Mouse (Mus musculus) bone marrow, adult 2 months (tissue): ENCODE measurements at regions not wholly inside any gene's neighbourhood (a gene's known extent, or its start where the extent isn't known, plus 50 kb on each side); places are given as distances from the start of the nearest gene placed in this dataset.
"Not testable (repeated sequence)": the region's sequence is repeated elsewhere in the genome, so short reads cannot be mapped to it uniquely, and the experiment has no call there.

Source experiments
- H3K27ac ChIP-seq: fragments of 200-500 bp; 2 replicates; pipeline ENCODE4 v1.5.1; 2012; ENCODE audit warnings: low read depth, mild to moderate bottlenecking, control low read depth, inconsistent platforms, low read length; ENCODE audit not compliant: control insufficient read depth, poor library complexity, insufficient read depth
- H3K4me1 ChIP-seq: fragments of 200-500 bp; 2 replicates; pipeline ENCODE4 v1.6.1; 2011; ENCODE audit warnings: low read length; ENCODE audit not compliant: control insufficient read depth, insufficient read depth
- H3K4me3 ChIP-seq: fragments of 200-500 bp; replicated peaks from 2 replicates; pipeline ENCODE3; 2011; ENCODE audit warnings: mild to moderate bottlenecking, low read depth, low read length, control low read depth; ENCODE audit not compliant: control insufficient read depth
- CTCF ChIP-seq: fragments of 200-500 bp; IDR thresholded peaks from 2 replicates; pipeline ENCODE4 v1.5.1; 2011; ENCODE audit warnings: low read length, control low read depth; ENCODE audit not compliant: control insufficient read depth, insufficient read depth
- POLR2A ChIP-seq: fragments of 200-500 bp; IDR thresholded peaks from 2 replicates; pipeline ENCODE4 v1.6.1; 2011; ENCODE audit warnings: low read depth, mild to moderate bottlenecking, control low read depth, low read length, borderline replicate concordance; ENCODE audit not compliant: control insufficient read depth
- WGBS: fragments of 180-500 bp; shearing (Covaris S2); methylation state at CpG from one replicate; pipeline ENCODE4 v1.1.7; 2018; 5-methylcytosine and 5-hydroxymethylcytosine counted together

DNA sequence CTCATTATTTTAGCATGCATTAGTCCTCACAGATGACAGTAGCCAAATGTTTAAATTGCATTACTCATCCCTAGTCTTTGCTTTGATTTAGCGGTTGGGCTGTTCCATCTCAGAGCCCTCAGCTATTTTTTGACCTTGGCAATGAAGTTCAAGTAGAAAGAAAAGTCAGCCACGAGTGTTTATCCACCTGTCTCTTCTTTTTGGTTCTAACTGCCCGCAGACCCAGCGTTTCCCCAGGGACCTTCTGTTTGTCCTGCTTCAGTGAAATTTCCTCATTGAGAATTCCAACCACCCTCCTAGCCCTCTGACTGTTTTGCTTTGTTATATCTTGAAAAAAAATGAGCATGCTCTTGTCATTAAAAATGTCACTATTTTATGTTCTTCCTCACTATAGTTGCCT lies 403.5 kb downstream of the Arl4a start:
- H3K4me1 ChIP-seq: no peaks in the 10 kb centered on the region
- WGBS: 69% methylated on average over 4 of the region's 4 CpGs
- no peak for TF ChIP-seq POLR2A
- TF ChIP-seq CTCF: no peak

DNA sequence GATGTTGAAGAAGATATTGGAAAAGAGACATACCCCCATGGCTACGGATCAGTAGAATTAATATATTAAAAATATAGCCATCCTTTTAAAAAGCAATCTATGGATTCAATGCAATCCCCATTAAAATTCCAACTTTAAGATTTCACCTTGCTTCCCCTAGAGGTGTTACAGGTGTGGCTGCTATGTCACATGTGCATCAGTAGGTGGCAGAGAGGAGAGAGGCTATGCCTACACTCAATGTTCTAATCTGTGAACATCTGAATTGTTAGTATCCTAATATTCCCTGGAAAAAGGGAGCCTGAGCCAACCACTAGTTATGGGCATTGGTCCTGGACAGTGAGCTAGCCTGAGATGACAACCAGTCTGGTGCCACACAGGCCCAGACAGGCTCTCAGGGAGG lies 416.6 kb downstream of the Arl4a start:
- H3K27ac ChIP-seq: no peak overlapping the region
- no peaks in the 10 kb centered on the region for H3K4me1 ChIP-seq
- WGBS: 84% methylated on average over 1 of the region's 1 CpGs

More for the DNA sequence above, 403.5 kb downstream of the Arl4a start:
- no peak overlapping the region for H3K27ac ChIP-seq
- no peak overlapping the region for H3K4me3 ChIP-seq

DNA sequence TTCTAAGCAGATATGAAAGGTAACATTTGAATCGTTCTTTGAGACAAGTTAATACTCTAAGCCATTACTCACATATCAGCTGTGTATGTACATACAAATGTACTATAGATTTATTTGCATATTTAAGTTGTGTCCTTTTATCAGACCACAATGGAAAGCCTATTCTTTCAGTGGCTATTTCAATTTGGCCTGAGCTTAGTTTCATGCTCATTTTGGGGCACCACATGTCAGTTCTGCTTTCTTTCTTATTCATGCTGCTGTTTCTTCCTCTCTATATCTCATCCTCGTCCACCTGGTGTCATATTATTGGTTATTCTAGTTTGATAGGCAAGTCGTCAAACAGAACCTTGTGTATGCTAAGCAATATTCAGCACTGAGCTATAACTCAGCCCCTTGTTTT lies 432.5 kb downstream of the Arl4a start:
- WGBS: 42% methylated on average over 3 of the region's 3 CpGs
- TF ChIP-seq POLR2A (no peak), CTCF (no peak)
- Histone ChIP-seq H3K4me1 (no peaks in the 10 kb centered on the region), H3K4me3 (no peak overlapping the region), H3K27ac (no peak overlapping the region)

More for the DNA sequence above, 416.6 kb downstream of the Arl4a start:
- no peak overlapping the region for H3K4me3 ChIP-seq
- no peak for TF ChIP-seq POLR2A
- TF ChIP-seq CTCF: no peak

DNA sequence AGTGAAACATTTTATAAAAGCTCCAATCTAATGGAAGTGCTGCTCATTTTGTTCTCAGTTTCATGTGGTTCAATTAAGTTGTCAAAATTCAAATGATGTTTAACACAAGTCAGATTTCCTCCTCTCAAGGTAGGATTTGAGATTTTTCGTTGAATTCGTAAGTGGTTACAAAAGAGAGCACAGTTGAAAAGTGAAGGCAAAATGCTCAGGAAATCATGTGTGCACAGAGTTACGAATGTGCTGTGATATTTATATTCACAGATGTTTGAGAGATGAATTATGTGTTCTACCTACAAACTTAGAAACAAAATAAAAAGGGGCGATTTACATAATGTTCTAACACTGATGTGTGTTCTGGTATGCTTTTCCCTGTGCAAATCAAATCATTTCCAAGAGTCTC lies 433.1 kb downstream of the Arl4a start:
- H3K4me3 ChIP-seq: no peak overlapping the region
- 59% methylated on average over 4 of the region's 4 CpGs for WGBS
- TF ChIP-seq CTCF (no peak), POLR2A (no peak)

DNA sequence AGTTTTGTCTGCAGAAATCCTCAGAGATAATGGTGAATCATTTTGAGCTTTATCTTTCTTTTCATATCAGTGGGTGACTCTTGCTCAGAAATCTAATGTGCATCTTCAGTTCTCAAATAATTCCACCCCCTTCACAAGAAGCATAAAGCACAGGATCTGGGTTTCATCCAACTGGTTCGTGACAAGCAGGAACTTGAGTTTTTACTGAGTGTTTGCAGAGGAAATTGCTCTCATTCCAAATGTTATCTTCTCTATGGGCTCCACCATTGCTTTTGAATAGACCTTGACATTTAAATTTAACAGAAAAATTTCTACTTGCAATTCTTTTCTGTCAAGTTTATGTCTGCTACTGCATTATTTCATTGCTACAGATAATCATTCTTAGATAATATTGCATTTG lies 443.1 kb downstream of the Arl4a start:
- 21% methylated on average over 1 of the region's 1 CpGs for WGBS
- Histone ChIP-seq H3K27ac (no peak overlapping the region), H3K4me3 (no peak overlapping the region), H3K4me1 (no peaks in the 10 kb centered on the region)
- TF ChIP-seq POLR2A (no peak), CTCF (no peak)

More for the DNA sequence above, 433.1 kb downstream of the Arl4a start:
- Histone ChIP-seq H3K4me1 (no peaks in the 10 kb centered on the region), H3K27ac (no peak overlapping the region)

DNA sequence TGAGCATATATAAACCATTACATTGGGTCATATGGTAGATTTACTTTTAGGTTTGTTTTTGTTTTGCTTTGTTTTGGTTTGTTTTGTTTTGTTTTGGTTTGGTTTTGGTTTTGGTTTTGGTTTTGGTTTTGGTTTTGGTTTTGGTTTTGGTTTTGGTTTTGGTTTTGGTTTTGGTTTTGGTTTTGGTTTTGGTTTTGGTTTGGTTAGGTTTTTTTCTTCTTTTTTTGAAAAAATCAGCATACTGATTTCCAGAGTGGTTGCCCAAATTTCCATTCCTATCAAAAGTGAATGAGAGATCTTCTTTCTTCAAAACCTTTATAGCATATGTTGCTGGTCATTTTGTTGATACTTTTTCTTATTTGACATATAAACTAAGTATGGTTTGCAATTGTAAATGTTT lies 444.0 kb downstream of the Arl4a start:
- not testable (repeated sequence) for H3K27ac ChIP-seq, H3K4me1 ChIP-seq, H3K4me3 ChIP-seq

DNA sequence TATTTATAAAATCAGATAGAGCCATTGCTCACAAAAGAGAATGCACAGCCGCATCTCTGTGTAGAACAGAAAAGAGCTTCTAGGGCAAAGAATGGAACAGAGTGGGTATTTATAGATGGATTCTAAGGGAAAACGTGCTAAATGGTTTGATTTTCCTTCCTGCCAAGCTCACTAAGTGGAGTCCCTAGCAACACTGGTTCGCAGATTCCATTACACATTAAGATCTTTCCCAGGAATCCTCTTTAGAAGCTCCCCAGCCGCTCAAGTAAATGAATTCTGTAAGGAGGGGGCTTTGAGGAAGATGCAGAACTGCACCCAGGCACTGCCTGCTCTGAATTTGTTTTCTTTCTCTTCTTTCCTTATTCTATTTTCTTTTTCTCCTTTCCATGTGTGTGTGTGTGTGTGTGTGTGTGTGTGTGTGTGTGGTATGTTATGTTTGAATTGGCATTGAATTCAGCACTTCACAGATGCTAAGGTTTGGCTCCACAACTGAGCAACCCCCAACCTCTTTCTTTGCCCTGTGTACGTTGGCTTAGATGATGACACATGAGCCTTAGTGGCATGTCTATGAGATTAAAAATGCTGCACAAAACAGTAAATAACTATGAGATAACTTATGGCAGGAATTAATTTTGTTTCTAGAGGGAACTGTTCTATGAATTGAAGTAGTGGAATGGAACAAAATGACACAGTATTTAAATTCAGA lies 450.5 kb downstream of the Arl4a start:
- no peaks in the 10 kb centered on the region for H3K4me1 ChIP-seq
- 64% methylated on average over 5 of the region's 5 CpGs for whole genome bisulfite sequencing
- H3K27ac ChIP-seq: no peak overlapping the region
- no peak overlapping the region for H3K4me3 ChIP-seq
- TF ChIP-seq POLR2A (no peak), CTCF (no peak)

DNA sequence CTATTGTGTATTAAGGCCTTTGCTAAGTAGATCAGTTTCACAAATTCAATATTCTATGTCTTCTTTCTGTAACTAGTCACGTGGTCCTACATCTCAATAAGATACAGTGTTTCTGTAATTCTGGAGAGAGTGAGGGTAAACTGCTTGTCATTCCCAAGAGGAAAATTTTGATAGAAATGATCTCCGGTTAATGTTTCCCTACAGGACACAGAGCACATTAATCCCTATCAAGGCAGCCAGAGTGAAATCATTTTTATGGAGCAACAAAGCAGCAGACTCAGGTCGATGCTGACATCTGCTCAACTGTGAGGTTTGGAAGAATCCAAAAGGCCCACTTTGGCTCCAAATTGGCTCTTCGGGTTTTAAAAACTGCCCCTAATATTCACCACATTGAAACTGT lies 451.7 kb downstream of the Arl4a start:
- H3K4me3 ChIP-seq: no peak overlapping the region
- no peaks in the 10 kb centered on the region for H3K4me1 ChIP-seq
- H3K27ac ChIP-seq: no peak overlapping the region
- WGBS: 74% methylated on average over 4 of the region's 4 CpGs
- TF ChIP-seq CTCF: no peak
- TF ChIP-seq POLR2A: no peak

DNA sequence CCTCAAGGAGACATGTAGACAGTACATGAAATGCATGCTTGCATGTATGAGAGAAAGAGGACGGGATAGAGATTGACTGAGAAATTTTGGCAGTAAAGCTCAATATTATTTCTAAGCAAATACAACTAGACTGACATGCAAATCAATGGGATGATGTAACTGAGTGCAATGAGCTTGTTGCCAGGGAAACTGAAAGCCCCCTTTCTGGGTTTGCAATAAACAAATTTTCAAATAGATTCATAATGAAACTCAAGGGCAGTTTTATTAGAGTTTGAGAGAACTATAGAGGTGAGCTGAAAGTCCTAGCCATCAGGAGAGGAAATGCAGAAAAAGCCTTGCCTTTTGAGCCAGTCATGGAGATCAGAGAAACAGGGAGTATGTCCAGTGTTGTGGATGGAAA lies 460.2 kb downstream of the Arl4a start:
- no peaks in the 10 kb centered on the region for H3K4me1 ChIP-seq
- no peak overlapping the region for H3K27ac ChIP-seq
- H3K4me3 ChIP-seq: no peak overlapping the region
- WGBS: 76% methylated on average over 1 of the region's 1 CpGs
- TF ChIP-seq CTCF (no peak), POLR2A (no peak)
